Mouse (Mus musculus): ENCODE data around the gene Mbnl1. TPM values are rescaled to one million over a fixed set of nuclear protein-coding genes. Genes with fewer than 3 reads are reported as not detected.

The Mbnl1 gene
- polyA plus RNA-seq, 1 experiment = 131 TPM

DNA sequence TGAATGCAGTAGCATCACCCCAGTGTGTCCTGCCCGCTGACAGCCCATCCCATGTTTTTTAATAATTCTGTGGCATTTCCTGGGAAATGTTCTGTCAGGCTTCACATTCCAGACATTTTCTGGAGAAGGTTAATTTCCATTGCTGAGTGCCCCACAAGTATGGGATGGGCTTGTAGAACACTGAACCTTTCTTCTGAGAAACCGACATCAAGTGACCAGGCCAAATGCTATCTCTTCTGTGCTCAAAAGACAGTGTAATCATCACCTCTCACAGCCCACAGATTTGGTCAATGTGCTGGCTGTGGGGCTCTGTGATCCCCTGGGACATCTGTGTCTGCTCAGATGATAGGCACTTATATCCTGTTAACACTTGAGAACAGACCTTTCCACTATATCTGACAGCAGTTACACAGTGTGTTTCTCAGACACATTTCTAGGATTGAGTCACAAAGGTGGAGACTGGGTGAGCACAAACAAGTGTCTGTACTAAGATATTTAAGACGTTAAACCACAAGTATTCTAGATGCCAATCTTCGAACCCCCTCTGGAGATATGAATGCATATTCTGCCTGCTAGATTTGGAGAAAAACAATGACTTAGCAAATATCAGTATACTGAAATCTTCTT, 130.4 kb downstream of the Mbnl1 start:
- Histone ChIP-seq H3K4me3 (replicated peaks; ENCODE audit: control insufficient read depth, low read depth, low read length) (no peak overlapping the region), H3K27ac (ENCODE audit: control insufficient read depth, insufficient read depth, low read depth, low read length, poor library complexity) (no peak overlapping the region; the same call in 1 of the 2 replicates), H3K4me1 (ENCODE audit: control insufficient read depth, insufficient read depth, low read length) (peaks cover 1% of the 10 kb centered on the region; the same call in 1 of the 2 replicates)
- 48% methylated on average over 4 of the region's 4 CpGs for WGBS
- no peak for TF ChIP-seq POLR2A (IDR thresholded peaks at IDR 0.05; ENCODE audit: borderline replicate concordance, control insufficient read depth, low read depth, low read length)
- no peak for TF ChIP-seq CTCF (IDR thresholded peaks at IDR 0.05; ENCODE audit: control insufficient read depth, insufficient read depth, low read length)

DNA sequence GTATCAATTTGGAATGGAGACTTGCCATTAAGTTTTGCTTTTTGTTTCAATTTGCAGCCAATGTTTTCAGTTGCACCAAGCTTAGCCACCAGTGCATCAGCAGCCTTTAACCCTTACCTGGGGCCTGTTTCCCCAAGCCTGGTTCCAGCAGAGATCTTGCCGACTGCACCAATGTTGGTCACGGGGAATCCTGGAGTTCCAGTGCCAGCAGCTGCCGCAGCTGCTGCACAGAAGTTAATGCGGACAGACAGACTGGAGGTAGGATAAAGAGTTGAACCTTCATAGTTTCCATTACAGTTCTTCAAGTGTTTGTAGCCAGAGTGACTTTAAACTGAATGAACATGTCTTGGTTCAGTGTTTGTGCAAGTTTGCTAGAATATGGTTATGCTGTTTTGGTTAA, 131.0 kb downstream of the Mbnl1 start:
- Histone ChIP-seq H3K4me3 (replicated peaks; ENCODE audit: control insufficient read depth, low read depth, low read length) (no peak overlapping the region), H3K4me1 (ENCODE audit: control insufficient read depth, insufficient read depth, low read length) (peaks cover 1% of the 10 kb centered on the region; the same call in 1 of the 2 replicates), H3K27ac (ENCODE audit: control insufficient read depth, insufficient read depth, low read depth, low read length, poor library complexity) (peak overlapping the region; percentile 52)
- WGBS = 69% methylated on average over 4 of the region's 4 CpGs
- TF ChIP-seq POLR2A (IDR thresholded peaks at IDR 0.05; ENCODE audit: borderline replicate concordance, control insufficient read depth, low read depth, low read length) = no peak
- TF ChIP-seq CTCF (IDR thresholded peaks at IDR 0.05; ENCODE audit: control insufficient read depth, insufficient read depth, low read length) = no peak

DNA sequence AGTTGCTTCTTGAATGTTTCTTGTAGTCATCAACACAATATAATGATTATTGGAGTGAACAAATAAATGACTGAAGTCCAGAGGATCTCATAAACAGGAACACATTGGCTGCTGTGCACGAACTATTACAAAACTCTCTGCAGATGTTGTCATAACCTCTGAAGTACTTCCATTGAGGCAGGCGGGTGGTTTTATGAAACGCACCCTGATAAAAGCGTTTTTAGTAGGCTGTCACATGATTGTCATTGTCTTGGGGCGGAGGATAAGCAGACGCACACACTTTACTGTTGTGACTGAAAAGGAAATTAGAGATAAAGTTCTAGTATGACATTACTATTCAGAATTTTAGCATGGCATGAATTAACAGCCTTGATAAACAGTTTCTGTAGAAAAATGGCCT, 131.6 kb downstream of the Mbnl1 start:
- H3K4me3 ChIP-seq (replicated peaks; ENCODE audit: control insufficient read depth, low read depth, low read length) = no peak overlapping the region
- TF ChIP-seq CTCF (IDR thresholded peaks at IDR 0.05; ENCODE audit: control insufficient read depth, insufficient read depth, low read length) = no peak
- TF ChIP-seq POLR2A (IDR thresholded peaks at IDR 0.05; ENCODE audit: borderline replicate concordance, control insufficient read depth, low read depth, low read length) = no peak
- H3K27ac ChIP-seq (ENCODE audit: control insufficient read depth, insufficient read depth, low read depth, low read length, poor library complexity) = no peak overlapping the region
- WGBS = 21% methylated on average over 6 of the region's 6 CpGs
- peaks cover 1% of the 10 kb centered on the region; the same call in 1 of the 2 replicates for H3K4me1 ChIP-seq (ENCODE audit: control insufficient read depth, insufficient read depth, low read length)

DNA sequence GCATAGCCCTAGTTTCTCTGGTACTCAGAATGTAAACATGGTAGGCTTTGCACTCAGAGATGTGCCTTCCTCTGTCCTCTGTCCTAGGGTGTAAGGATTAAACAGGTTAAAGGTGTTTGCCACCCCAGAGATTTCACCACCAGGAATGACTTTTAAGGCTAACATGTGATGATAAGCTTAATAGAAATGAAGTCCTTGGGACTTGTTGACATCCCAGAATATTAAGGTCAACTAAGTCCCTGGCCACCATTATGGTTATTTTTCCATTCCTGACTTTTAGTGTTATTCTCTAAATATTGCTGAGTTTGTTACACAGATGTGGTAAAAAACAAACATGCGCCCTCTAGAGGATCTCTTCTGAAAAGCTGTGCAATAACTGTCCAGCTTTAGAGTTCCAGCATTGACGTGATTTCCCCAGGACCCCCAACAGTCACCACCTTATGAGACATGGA, 136.3 kb downstream of the Mbnl1 start:
- Histone ChIP-seq H3K4me3 (replicated peaks; ENCODE audit: control insufficient read depth, low read depth, low read length) (no peak overlapping the region), H3K4me1 (ENCODE audit: control insufficient read depth, insufficient read depth, low read length) (peaks cover 1% of the 10 kb centered on the region; the same call in 1 of the 2 replicates), H3K27ac (ENCODE audit: control insufficient read depth, insufficient read depth, low read depth, low read length, poor library complexity) (no peak overlapping the region)
- WGBS = 13% methylated on average over 2 of the region's 2 CpGs
- TF ChIP-seq CTCF (IDR thresholded peaks at IDR 0.05; ENCODE audit: control insufficient read depth, insufficient read depth, low read length) (no peak), POLR2A (IDR thresholded peaks at IDR 0.05; ENCODE audit: borderline replicate concordance, control insufficient read depth, low read depth, low read length) (no peak)

DNA sequence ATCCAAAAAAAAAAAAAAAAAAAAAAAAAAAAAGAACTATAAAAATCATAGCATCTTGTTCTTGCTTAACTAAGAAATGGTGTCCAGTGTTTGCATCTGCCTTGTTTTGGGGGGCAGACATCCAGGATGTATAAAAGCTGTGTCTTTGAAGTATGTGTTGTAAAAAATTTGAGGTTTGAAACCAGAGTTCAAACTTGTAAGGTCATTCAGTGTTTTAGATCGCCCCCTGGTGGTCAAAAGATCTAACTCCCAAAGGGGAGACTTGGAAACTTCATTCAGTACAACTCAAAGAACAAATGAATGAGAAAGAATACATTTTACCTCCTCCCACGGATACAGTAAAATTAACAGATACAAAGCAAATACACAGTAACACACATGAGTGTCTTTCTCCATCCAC, 139.2 kb downstream of the Mbnl1 start:
- H3K4me3 ChIP-seq (replicated peaks; ENCODE audit: control insufficient read depth, low read depth, low read length) = no peak overlapping the region
- H3K4me1 ChIP-seq (ENCODE audit: control insufficient read depth, insufficient read depth, low read length) = no peaks in the 10 kb centered on the region
- H3K27ac ChIP-seq (ENCODE audit: control insufficient read depth, insufficient read depth, low read depth, low read length, poor library complexity) = no peak overlapping the region
- WGBS = 26% methylated on average over 2 of the region's 2 CpGs
- no peak for TF ChIP-seq POLR2A (IDR thresholded peaks at IDR 0.05; ENCODE audit: borderline replicate concordance, control insufficient read depth, low read depth, low read length)
- TF ChIP-seq CTCF (IDR thresholded peaks at IDR 0.05; ENCODE audit: control insufficient read depth, insufficient read depth, low read length) = no peak

DNA sequence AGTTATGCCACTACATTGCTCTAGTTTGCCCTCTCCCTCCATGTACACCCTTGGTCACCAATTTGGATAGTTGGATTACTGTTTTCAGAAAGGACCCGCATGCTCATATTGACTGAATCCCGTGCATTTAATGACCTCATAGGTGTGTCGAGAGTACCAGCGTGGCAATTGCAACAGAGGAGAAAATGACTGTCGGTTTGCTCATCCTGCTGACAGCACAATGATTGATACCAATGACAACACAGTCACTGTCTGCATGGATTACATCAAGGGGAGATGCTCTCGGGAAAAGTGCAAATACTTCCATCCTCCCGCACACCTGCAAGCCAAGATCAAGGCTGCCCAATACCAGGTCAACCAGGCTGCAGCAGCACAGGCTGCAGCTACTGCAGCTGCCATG, 140.5 kb downstream of the Mbnl1 start:
- TF ChIP-seq CTCF (IDR thresholded peaks at IDR 0.05; ENCODE audit: control insufficient read depth, insufficient read depth, low read length) (no peak), POLR2A (IDR thresholded peaks at IDR 0.05; ENCODE audit: borderline replicate concordance, control insufficient read depth, low read depth, low read length) (no peak)
- WGBS = 75% methylated on average over 7 of the region's 7 CpGs
- no peak overlapping the region for H3K27ac ChIP-seq (ENCODE audit: control insufficient read depth, insufficient read depth, low read depth, low read length, poor library complexity)
- H3K4me1 ChIP-seq (ENCODE audit: control insufficient read depth, insufficient read depth, low read length) = no peaks in the 10 kb centered on the region; the same call in 1 of the 2 replicates
- no peak overlapping the region for H3K4me3 ChIP-seq (replicated peaks; ENCODE audit: control insufficient read depth, low read depth, low read length)

DNA sequence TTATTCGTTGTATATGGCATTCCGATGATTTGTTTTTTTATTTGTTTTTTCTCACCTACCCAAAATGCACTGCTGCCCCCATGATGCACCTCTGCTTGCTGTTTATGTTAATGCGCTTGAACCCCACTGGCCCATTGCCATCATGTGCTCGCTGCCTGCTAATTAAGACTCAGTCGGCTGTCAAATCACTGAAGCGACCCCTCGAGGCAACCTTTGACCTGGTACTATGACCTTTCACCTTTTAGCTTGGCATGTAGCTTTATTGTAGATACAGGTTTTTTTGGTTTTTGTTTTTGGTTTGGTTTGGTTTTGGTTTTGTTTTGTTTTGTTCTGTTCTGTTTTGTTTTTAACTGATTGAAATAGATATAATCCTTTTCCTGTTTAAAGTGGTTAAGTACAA, 141.9 kb downstream of the Mbnl1 start:
- TF ChIP-seq POLR2A (IDR thresholded peaks at IDR 0.05; ENCODE audit: borderline replicate concordance, control insufficient read depth, low read depth, low read length) = no peak
- TF ChIP-seq CTCF (IDR thresholded peaks at IDR 0.05; ENCODE audit: control insufficient read depth, insufficient read depth, low read length) = no peak
- Histone ChIP-seq H3K27ac (ENCODE audit: control insufficient read depth, insufficient read depth, low read depth, low read length, poor library complexity) (no peak overlapping the region), H3K4me3 (replicated peaks; ENCODE audit: control insufficient read depth, low read depth, low read length) (no peak overlapping the region), H3K4me1 (ENCODE audit: control insufficient read depth, insufficient read depth, low read length) (no peaks in the 10 kb centered on the region; the same call in 1 of the 2 replicates)
- WGBS = 85% methylated on average over 7 of the region's 7 CpGs

DNA sequence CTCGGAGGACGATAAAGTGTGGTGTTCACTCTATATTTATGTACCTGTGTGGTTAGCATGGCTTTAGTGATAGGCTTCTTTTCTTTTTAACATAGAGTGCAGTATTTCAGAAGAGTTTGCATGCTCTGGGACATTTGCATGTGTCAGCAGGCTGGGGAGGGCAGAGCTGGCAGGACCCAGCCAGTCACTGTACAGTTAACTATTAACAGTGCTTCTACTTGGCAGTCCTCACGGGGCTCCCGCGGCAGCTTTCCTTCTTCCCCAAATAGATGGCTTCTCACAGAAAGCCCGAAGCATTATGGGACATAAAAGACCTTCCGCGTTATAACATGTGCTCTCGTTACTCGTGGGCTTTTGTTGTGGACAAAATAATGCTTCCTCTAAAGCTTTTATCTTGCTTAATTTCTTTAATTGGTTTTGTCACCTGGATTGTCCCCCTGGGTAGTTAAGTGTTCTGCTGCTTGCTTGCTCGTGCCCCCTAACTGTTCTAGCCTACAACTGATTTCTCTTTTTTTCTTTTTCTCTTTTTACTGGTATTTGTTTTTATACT, 142.5 kb downstream of the Mbnl1 start:
- Histone ChIP-seq H3K27ac (ENCODE audit: control insufficient read depth, insufficient read depth, low read depth, low read length, poor library complexity) (no peak overlapping the region), H3K4me1 (ENCODE audit: control insufficient read depth, insufficient read depth, low read length) (no peaks in the 10 kb centered on the region; the same call in 1 of the 2 replicates), H3K4me3 (replicated peaks; ENCODE audit: control insufficient read depth, low read depth, low read length) (no peak overlapping the region)
- 63% methylated on average over 11 of the region's 11 CpGs for WGBS
- TF ChIP-seq POLR2A (IDR thresholded peaks at IDR 0.05; ENCODE audit: borderline replicate concordance, control insufficient read depth, low read depth, low read length) (no peak), CTCF (IDR thresholded peaks at IDR 0.05; ENCODE audit: control insufficient read depth, insufficient read depth, low read length) (no peak)
